Mouse (Mus musculus) right cerebral cortex, adult 18-20 months (tissue): ENCODE results near the gene Scube1.
A peak's percentile ranks its signal among the peaks of the same experiment; 100 is the strongest.

ENCODE experiments used
- DNase-seq: peaks from one replicate; pipeline ENCODE4 v3.0.0; 2022; ENCODE audit warnings: mixed read lengths

The Scube1 gene

DNA sequence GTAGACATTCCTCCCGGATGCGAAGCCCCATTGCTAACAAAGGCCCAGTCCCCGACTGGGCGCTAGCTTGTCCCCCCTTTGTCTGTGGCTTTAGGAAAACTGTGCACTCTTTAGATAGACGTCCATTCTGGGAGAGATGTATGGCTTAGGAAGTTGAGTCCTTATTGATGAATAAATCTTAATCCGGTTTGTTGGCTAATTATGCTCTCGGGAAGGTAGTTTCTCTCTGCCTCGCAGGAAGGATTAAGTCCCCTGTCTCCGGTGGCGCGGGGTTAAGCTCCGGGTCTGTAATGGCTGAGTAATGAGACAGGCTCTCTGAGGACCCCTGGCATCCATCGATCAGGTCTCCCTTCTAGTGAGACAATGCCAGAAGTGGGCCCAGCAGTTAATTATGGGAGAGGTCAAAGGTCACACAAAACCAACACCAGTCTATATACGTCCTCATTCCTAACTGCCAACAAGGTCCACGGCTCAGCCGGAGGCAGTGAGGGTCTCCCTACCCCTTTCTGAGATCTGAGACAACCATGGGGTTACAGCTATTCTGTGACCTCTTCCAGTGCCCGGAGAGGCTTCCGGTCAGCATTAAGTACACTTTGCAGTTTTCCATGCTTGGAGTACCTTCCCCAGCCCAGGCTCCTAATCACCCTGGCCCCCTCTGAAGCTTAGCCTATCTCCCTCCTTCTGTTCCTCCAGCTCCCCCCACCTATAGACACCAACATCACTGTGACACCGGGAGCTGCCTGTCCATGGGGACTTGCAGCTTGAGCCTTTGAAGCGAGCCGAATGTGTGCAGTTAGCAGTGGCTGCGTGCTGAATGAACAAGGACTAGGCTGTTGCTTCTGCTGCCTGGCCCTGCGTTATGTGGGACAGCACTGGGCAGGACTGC, 14.7 kb downstream of the Scube1 start:
- DNase-seq = no peak

DNA sequence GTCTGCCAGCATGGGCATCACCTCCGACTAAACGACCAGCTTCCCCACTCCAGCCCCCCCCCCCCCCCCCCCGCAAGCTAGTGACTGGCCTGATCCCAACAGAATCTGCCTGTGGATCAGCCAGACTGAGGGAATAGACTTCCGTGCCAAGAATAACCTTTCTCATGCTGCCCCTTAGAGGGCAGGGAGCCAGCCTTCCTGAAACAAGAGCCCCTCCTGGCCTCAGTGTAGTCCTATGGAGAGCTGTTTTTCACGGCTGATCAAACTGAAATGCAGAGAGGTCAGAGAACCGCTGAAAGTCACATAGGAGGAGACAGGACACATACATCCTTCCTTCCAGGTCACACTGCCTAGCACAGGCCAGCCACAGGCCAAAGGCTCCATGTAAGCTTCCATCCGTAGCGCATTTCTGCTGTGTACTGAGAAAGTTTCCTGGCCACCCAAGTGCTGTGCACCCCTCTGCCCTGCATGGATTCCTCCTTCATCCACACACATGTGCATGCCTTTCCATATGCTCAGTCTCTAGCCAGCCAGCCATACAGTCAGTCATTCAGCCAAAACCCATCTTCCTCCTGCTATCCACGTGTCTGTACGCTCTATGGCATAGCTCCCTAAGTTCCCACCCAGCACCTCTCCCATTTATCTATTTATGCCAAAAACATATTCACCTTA, 18.2 kb downstream of the Scube1 start:
- DNase-seq = no peak

DNA sequence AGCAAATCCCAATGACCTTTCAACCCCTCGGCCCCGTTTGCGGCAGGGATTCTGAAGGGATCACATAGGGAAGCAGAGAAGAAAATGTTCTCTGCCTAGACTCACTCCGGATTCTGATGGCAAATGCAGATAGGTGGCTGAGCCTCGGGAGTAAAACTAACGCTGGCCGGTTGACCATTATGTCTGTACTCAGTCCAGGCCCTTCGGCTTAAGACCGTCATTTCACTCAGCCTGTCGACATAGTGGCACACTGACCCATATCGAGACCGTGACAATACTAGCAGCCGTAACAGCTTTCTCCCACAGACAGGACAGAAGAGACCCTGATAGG, 24.3 kb downstream of the Scube1 start:
- no peak for DNase-seq

DNA sequence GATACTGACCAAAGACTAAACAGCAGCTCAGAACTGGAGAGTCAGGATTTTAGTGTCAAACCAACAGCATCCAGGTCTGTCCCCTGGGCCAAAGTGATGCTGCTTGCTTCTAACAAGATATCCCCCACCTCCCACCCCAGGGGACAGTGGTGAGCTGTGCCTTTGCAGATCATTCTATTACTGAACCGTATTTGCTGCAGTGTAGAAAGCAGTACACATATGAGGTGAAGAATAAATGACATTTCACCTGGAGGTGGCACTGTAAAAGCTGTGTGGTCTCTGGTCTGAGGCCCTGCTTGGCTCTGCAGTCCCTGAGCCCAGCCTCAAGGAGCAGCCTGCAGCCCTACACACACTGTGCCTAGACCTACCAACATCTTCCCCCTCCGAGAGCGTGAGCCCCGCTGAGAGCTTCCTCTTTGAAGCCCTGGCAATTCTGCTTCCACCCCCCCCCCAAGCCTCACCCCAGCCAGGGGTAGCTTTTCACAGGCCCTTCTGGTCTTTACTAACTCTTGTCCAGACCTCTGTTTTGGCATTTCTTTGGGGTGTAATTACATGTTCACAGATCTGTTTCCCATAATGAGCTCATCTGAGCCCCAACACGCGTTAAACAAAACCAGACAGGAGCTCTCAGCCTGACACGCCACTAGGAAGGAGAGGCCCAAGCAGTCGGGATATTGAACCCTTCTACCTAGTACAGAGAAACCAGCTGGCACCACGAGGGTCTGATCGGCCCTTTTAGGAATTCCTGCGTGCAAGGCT, 24.8 kb downstream of the Scube1 start:
- DNase-seq = no peak

DNA sequence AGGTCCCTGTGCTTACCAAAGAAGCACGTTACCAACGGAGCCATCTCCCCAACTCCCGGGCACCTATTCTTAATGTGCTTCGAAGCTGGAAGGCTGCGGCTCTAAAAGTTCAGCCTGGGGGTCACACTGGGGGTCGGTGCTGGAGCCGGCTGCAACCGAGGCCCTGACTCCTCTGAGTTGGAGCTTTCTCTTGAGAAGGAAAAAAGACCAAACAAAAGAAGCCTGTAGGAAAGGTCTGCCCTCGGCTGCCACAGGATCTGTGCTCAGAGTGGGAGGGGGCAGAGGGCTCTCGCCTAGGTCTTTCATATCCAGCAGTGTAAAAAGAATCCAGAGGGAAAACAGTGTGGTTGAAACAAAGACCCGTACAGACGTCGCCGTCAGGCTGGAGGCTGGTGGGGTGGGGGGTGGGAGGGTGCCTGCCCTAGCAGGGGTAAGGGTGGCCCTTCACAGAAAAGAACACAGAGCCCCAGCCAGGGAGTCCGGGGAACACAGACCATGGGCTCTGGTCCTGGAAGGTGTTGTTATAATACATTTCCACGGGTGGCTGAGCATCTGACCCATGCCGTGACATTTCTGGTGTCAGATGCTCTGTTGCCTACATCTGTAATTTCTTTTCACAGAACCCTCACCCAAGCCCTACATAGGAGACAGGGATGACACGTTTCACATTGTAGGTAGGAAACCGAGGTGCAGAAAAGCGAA, 25.5 kb downstream of the Scube1 start:
- no peak for DNase-seq

DNA sequence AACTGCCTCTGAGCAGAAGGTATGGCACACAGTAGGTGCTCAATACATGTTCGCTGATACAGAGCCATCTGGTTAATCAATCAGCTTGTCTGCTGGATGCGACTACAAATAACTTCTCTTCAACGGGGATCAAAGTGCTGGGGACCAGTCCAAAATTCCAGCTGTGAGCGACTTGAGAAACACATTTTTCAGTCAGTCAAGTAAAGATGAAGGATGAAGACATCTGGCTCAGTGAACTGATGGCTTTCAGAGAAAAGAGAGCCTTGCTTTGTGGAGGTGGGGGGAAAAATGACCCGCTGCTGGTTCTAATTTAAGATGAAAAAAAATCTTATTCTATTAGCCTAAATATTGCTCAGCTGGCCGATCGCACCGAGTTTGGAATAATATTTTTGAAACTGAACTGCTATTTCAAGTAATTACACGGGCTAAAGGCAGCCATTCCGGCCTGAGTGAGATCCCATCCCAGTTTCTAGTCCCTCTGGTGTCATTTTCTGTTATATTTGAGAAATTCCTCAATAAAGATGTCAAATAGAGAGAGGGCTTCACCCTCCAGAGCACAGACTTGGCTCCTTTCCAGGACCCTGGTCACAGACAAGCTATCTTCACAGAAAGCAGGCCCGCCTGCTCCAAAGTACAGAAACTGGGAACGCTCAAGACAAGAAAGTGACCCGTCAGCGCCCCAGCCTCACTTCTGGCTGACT, 28.0 kb downstream of the Scube1 start:
- DNase-seq = no peak

DNA sequence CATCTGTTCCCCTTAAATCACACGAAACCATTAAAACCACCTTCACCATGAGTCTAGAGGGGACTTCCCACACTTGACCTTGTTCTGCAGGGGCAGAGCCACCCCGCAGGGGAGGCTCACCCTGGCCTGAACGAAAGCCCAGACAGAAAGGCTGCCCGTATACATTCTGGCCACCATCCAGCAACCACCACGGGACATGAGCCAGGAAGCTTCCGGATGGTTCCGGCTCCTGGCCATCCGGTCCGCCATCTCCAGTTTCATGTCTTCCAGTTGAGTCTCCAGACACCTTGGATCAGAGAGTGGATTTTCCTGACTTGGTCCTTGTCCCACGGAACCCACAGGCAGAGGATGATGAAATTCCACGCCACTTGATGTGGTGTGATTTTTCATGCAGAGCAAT, 29.7 kb downstream of the Scube1 start:
- DNase-seq = no peak

DNA sequence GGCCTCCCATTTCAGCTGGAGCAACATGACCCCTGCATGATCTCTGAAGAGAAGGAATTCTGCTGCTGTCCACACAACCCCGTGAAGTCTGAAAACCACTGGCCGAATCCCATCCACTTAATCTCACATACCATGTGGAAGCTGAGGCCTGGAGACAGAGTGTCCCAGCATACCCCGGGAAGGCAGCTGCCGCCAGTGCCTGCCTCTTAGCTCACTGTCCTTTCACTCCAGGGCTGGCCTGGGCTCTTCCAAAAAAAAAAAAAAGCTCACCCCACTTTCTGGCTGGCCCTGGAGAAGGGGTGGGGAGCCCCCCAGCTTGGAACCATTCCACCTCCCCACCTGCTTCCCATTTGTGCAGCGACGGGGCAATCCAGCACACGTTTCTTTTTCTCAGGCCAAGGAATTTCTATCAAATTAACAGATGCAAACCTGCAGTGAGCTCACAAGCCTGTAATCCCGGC, 32.9 kb downstream of the Scube1 start:
- DNase-seq = no peak

DNA sequence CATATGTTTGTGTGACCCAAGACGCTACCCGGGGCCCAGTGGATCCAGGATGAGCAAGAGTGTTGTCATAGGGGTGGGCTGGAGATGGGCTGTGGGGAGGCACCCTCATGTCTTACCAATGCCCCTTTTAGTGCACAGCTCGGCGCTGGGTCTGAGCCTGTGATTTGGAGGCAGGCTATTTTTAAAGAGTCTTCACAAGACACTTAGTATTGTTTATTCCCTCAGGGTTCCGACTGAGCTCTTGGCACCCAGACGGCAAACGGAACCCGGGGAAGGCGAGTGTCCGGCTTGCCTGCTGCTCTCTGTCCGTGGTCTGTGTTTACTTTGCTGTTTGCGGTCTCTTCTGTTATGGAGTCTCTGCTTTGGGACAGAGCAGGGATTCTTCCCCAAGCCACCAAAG, 34.9 kb downstream of the Scube1 start:
- no peak for DNase-seq

DNA sequence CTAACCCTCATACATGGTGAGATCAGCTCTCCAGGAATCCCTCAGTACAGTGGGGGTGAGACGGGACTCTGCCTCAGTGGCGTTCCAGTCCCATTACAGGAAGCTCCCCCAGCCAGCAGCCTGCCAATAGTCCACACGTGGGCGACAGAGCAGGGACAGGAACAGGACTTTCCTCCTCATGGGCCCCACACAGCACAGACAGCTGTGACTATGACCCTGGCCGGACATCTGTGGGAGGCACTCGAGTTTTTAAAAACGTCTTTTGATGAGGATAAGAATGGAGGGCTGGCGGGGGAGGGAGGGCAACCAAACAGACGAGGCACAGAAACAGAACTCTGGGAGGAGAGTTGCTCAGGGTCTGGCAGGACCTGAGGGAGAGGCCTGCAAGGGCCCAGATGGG, 38.2 kb downstream of the Scube1 start:
- DNase-seq = no peak

DNA sequence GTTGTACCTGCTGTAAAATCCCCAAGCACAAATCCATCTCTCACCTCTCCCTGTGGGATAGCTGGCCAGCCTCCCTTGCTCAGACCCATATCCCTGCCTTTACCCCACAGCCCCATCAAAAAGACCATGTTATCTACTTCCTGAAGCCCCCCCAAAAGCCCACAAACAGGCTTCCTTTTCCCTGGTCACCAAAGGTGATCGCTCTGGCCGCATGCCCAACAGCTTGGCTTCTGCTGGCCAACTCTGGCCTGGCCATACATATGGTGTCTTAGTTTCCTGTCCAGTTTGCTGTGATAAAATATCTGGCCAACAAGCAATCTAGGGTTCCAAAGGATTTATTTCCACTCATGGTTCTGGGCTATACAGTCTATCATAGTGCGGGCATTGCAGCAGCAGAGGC, 38.9 kb downstream of the Scube1 start:
- no peak for DNase-seq

DNA sequence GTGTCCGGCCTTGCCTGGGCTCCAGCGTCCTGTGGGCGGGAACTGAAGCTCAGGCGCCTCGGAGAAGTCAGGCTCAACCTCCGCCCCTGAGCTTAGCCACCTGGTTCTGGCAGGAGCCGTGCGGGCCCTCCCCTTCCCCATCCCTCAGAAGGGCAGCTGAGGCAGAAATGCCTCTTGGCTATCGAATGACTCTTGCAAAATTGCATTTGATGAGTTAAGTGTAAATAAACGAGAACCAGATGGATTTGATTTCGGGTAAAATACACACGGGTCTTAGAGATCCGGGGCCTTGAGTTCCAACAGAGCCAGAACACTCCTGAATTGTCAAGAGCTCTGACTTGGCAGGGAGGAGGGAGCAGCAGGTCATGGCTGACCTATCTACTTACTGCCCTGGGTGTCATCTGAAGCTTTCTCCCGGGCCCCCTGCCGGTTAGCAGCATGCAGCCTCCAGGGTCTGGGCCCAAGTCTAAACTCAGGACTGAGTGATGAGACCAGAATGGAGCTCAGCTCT, 41.7 kb downstream of the Scube1 start:
- DNase-seq = no peak

DNA sequence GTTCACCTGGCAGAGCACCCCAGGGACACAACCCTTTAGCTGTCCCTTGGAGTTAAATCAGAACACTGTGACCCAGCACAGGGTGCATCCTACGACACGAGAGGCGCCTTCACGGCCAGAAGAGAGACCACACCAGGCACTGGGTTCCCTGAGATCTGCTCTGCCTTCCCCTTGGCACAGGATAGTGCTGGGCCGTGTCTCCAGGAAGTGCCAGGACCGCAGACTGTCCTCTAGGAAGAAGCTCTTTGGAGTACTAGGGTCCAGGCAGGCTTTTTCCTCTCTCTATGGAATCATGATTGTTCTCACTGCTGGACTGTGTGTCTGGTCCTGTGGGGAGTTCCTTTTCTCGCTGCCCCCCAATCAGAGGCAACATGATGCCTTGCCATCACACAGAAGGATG, 44.5 kb downstream of the Scube1 start:
- DNase-seq = no peak

DNA sequence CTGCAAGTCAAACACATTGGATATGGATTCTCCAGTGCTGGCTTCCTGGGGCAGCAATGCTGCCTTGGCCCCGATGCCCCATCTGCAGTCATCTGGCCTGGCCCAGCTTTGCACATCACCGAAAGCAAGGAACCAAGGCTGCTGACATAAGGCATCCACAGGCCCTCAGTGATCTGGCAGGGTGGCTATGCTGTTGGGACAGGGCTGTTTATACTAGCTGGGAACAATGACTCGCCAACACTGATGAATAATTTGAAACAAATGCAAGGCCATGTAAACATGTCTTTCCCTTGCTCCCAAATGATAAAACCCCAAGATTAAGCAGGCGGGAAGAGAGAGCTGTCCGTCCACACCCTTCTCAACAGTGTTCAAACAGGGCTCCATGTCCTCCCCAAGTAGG, 45.1 kb downstream of the Scube1 start:
- DNase-seq = no peak

DNA sequence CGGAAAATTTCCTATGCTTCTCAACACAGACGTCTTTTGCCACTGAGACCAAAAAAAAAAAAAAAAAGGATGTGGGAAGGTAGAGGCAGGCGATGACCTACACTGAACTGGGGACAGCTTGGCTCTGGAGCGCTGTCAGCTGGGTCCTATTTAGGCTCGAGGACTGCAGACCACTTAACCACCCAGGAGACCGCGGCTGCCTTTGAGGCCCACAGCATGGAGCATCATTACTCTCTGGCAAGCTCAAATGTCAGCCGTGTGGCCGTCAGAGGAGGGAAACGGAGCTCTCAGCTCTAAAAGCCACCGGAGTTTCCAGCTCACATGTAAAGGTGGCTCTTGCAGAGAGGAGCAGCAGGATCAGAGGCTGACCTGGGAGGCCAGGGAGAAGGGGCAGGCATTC, 46.2 kb downstream of the Scube1 start:
- DNase-seq = no peak

DNA sequence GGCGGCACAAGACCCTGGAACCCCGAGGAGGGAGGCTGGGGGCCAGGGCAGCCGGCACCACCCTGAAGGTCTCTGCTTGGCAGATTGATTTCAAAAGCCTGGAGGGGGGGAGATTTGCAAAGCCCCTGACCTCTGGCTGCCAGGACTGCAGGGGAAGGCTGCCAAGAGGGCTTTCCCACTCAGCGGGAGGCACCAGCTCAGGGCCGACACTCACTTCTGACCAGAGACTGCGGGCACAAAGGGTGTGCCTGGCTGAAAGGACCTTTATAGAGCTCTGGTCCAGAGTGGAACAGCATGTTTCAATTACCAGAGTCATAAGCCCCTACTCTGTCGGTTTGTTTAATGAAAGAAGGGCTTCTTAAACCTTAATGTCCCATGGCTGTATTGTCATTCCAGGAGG, 46.7 kb downstream of the Scube1 start:
- DNase-seq = no peak

DNA sequence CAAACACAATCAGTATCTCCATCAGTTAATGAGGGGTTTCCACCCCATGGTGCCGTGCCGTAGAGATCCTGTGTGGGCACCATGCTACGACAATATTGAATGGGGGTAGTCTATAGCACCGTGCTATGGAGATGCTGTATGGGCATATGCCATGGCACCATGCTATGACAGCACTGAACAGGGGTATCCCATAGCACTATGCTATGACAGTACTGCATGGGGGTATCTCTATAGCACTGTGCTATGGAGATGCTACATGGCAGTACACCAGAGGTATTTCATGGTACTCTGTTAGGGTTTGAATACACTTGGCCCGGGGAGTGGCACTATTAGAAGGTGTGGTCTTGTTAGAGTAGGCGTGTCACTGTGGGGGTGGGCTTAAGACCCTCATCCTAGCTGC, 47.7 kb downstream of the Scube1 start:
- no peak for DNase-seq

DNA sequence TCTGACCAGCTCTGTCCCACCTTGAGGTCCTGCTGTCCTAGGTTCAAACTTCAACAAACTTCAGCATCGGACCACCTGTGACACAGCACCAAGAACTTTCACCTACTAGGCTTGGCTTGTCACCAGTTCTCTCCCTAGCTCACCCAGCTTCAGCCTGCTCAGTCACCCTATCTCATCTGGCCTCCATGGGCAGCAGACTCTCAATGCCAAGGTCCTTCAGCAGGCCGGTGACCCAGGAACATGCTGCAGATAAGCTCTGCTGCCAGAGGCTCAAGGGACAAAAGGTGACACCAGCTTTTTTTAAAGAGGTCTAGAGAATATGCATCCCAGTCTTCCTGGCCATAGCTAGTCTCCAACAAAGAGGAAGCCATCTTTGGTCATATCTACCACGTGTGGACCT, 48.5 kb downstream of the Scube1 start:
- no peak for DNase-seq

DNA sequence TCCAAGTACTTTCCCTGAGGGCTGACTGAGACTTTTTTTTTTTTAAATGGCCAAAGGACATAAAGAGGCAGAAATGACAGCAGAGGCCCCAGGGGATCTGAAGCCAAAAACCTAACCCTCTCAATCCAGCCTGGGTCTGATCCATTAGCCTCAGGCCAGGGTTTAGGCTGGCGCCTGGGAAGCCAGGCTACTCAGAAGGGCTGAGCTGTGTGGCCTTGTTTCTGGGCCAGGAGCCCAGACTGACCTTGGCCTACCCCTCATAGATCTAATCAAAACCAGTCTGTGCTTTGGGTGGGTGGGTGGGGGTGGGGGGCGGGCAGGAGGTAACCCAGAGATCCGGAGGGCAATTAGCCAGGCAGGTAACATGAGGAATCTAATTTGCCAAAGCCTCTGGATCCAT, 51.2 kb downstream of the Scube1 start:
- DNase-seq = no peak

DNA sequence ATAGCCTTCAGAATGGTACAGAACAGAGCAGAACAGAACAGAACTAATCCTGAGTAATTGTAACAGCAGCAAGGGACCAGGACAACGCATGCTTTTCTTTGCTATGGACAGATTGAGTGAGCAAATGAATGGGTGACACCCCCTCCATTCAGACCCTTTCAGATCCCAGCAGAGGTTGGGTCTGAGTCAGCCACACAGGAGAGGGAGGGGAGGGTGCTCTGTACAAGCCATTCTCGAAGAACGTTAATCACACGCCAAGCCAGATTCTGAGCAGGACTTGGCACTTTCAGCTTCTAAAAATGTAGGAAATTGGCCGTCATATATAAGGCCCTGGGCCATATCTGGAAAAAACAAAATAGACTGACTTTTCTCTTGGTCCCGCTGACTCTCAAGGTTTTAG, 57.3 kb downstream of the Scube1 start:
- DNase-seq = no peak

DNA sequence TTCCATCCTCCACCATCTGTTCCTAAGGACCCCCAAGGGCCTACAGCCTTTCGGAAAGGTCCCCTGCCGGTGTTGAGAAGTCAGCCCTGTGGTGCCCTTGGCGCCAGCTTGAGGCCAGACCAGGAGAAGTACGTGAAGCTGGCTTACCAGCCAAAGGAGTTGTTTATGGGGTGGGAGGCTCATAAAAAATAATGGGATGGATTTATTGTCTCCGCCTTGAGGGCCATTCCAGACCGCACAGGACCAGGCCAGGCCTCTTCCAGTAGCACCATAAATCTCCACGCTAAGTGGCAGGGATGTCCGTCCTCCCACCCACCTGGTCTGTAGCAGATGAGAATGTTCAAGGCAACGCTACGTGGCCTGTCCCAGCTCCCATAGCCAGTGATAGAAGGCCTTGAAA, 58.4 kb downstream of the Scube1 start:
- no peak for DNase-seq

DNA sequence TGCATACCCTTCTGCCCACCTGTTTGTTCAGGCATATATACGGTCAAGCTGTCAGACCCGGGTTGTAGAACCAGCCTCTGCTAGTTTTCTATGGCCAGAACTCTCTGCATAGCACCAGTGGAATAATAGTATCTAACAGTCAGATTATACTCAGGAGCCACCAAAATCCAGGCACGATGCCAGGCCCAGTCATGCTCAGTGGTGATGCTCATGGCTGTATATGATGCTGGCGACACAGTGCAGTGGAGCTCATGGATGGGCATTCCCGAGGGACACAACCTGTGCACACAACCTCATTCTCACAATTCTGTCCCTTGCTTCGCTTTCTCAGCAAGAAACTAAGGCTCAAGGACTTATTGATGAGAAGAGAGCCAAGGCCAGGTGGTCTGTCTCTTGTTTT, 58.8 kb downstream of the Scube1 start:
- DNase-seq = peak; percentile 24
